Mouse (Mus musculus): Measurements from ENCODE around the gene Gins2.

Gene Gins2

GRCm38 (mm10) chr8:120530954-120531656, 58.0 kb downstream of the Gins2 start:
- DNase-seq (ENCODE audit: extremely low spot score, low spot score) = no peak

- no peak for DNase-seq (ENCODE audit: extremely low spot score, low spot score)
These were observed 59.9 kb downstream of the Gins2 start for GRCm38 (mm10) chr8:120529226-120529625.

All from neural tube, embryonic 10.5 days (tissue).